Mouse (Mus musculus) stomach, postnatal 0 days (tissue): ENCODE measurements at regions not wholly inside any gene's neighbourhood (a gene's known extent, or its start where the extent isn't known, plus 50 kb on each side); places are given as distances from the start of the nearest gene placed in this dataset.

ENCODE experiments used
- ATAC-seq: fragments of 200-750 bp; cut with Nextera tagmentation; 2 replicates; pipeline ENCODE4 v1.8.0; 2017; ENCODE audit not compliant: low FRiP score, low TSS enrichment
- DNase-seq: peaks from one replicate; pipeline ENCODE4 v3.0.0-alpha.2; 2016; ENCODE audit warnings: low spot score
- H3K27ac ChIP-seq: fragments of 300-500 bp; sonication (generic); replicated peaks from 2 replicates; pipeline ENCODE4 v1.5.1; 2014; ENCODE audit warnings: mild to moderate bottlenecking, control low read depth
- H3K27me3 ChIP-seq: fragments of 300-500 bp; sonication (generic); 2 replicates; pipeline ENCODE4 v1.6.1; 2014; ENCODE audit warnings: low read length; ENCODE audit not compliant: control insufficient read depth, insufficient read depth
- H3K36me3 ChIP-seq: fragments of 300-500 bp; sonication (generic); 2 replicates; pipeline ENCODE4 v1.6.1; 2014; ENCODE audit warnings: low read length, mixed read lengths; ENCODE audit not compliant: control insufficient read depth, insufficient read depth
- H3K4me1 ChIP-seq: fragments of 300-500 bp; sonication (generic); replicated peaks from 2 replicates; pipeline ENCODE4 v1.6.1; 2014; ENCODE audit warnings: antibody characterized with exemption; ENCODE audit not compliant: control insufficient read depth, insufficient read depth
- H3K4me2 ChIP-seq: fragments of 300-500 bp; sonication (generic); replicated peaks from 2 replicates; pipeline ENCODE4 v1.6.1; 2014; ENCODE audit warnings: low read depth, mild to moderate bottlenecking, control low read depth, moderate library complexity
- H3K4me3 ChIP-seq: fragments of 300-500 bp; sonication (generic); 2 replicates; pipeline ENCODE4 v1.5.1; 2014; ENCODE audit warnings: low read depth, low read length, control low read depth
- H3K9ac ChIP-seq: fragments of 300-500 bp; sonication (generic); 2 replicates; pipeline ENCODE4 v1.6.1; 2014; ENCODE audit warnings: mild to moderate bottlenecking, low read length, control low read depth, mixed read lengths
- H3K9me3 ChIP-seq: fragments of 300-500 bp; sonication (generic); 2 replicates; pipeline ENCODE4 v1.6.1; 2016; ENCODE audit warnings: low read length; ENCODE audit not compliant: control insufficient read depth
- CTCF ChIP-seq: IDR thresholded peaks from 2 replicates; pipeline ENCODE4 v1.5.1; 2016; ENCODE audit warnings: antibody characterized with exemption, low read depth, mild to moderate bottlenecking, moderate library complexity
- EP300 ChIP-seq: optimal IDR thresholded peaks from 2 replicates; pipeline ENCODE3; 2016; ENCODE audit warnings: antibody characterized with exemption
- WGBS: fragments of 180-500 bp; shearing (Covaris S2); extraction: QIAGEN DNeasy Blood & Tissue Kit; methylation state at CpG from one replicate; pipeline ENCODE4 v1.1.7; 2014; 5-methylcytosine and 5-hydroxymethylcytosine counted together

- Histone ChIP-seq H3K27me3 (no peaks in the 10 kb centered on the region), H3K9ac (no peak overlapping the region), H3K9me3 (no peaks in the 10 kb centered on the region), H3K27ac (no peak overlapping the region), H3K36me3 (no peaks in the 10 kb centered on the region), H3K4me1 (no peaks in the 10 kb centered on the region), H3K4me2 (no peak overlapping the region), H3K4me3 (no peak overlapping the region)
- 74% methylated on average over 4 of the region's 4 CpGs for WGBS
- TF ChIP-seq CTCF (no peak), EP300 (no peak)
- DNase-seq (no peak), ATAC-seq (no peak)
These were observed 423.3 kb downstream of the Zic3 start for GRCm38 (mm10) chrX:58445624-58446323.

GRCm38 (mm10) chrX:58447605-58448004 is 425.1 kb downstream of the Zic3 start:
- Histone ChIP-seq H3K27ac (no peak overlapping the region), H3K9me3 (no peaks in the 10 kb centered on the region), H3K4me3 (no peak overlapping the region), H3K4me1 (no peaks in the 10 kb centered on the region), H3K36me3 (no peaks in the 10 kb centered on the region), H3K27me3 (no peaks in the 10 kb centered on the region), H3K4me2 (no peak overlapping the region), H3K9ac (no peak overlapping the region)
- no peak for DNase-seq
- no peak for TF ChIP-seq CTCF
- TF ChIP-seq EP300 = no peak
- no peak for ATAC-seq
- WGBS = 80% methylated on average over 6 of the region's 6 CpGs

- 70% methylated on average over 6 of the region's 6 CpGs for WGBS
- Histone ChIP-seq H3K9ac (no peak overlapping the region), H3K27ac (no peak overlapping the region), H3K9me3 (no peaks in the 10 kb centered on the region), H3K36me3 (no peaks in the 10 kb centered on the region), H3K4me2 (no peak overlapping the region), H3K27me3 (no peaks in the 10 kb centered on the region), H3K4me3 (no peak overlapping the region), H3K4me1 (no peaks in the 10 kb centered on the region)
- DNase-seq (no peak), ATAC-seq (no peak)
- no peak for TF ChIP-seq CTCF
- TF ChIP-seq EP300 = no peak
These were observed 439.5 kb upstream of the 4930550L24Rik start for GRCm38 (mm10) chrX:58469683-58470082.

GRCm38 (mm10) chrX:58470986-58471385 is 438.2 kb upstream of the 4930550L24Rik start:
- H3K9ac ChIP-seq = no peak overlapping the region
- WGBS = 43% methylated on average over 1 of the region's 1 CpGs
- TF ChIP-seq EP300 = no peak
- TF ChIP-seq CTCF = no peak

GRCm38 (mm10) chrX:58490861-58491260 is 418.3 kb upstream of the 4930550L24Rik start:
- Histone ChIP-seq H3K36me3 (no peaks in the 10 kb centered on the region), H3K27me3 (no peaks in the 10 kb centered on the region), H3K4me2 (no peak overlapping the region), H3K4me1 (no peaks in the 10 kb centered on the region), H3K4me3 (no peak overlapping the region), H3K9ac (no peak overlapping the region), H3K27ac (no peak overlapping the region), H3K9me3 (no peaks in the 10 kb centered on the region)
- DNase-seq (no peak), ATAC-seq (no peak)
- WGBS = 13% methylated on average over 2 of the region's 2 CpGs
- TF ChIP-seq EP300 = no peak
- TF ChIP-seq CTCF = peak; percentile 79

More at GRCm38 (mm10) chrX:58470986-58471385, 438.2 kb upstream of the 4930550L24Rik start:
- DNase-seq = peak; percentile 50
- H3K4me3 ChIP-seq = no peak overlapping the region
- ATAC-seq = peak; percentile 85
- no peaks in the 10 kb centered on the region for H3K27me3 ChIP-seq
- no peaks in the 10 kb centered on the region for H3K36me3 ChIP-seq
- no peaks in the 10 kb centered on the region for H3K4me1 ChIP-seq
- no peak overlapping the region for H3K4me2 ChIP-seq
- no peaks in the 10 kb centered on the region for H3K9me3 ChIP-seq
- H3K27ac ChIP-seq = no peak overlapping the region

- Histone ChIP-seq H3K4me3 (no peak overlapping the region), H3K9ac (no peak overlapping the region), H3K27ac (no peak overlapping the region), H3K27me3 (no peaks in the 10 kb centered on the region), H3K36me3 (no peaks in the 10 kb centered on the region), H3K4me2 (no peak overlapping the region), H3K9me3 (no peaks in the 10 kb centered on the region), H3K4me1 (no peaks in the 10 kb centered on the region)
- TF ChIP-seq CTCF (no peak), EP300 (no peak)
- WGBS = 42% methylated on average over 1 of the region's 1 CpGs
- ATAC-seq (no peak), DNase-seq (no peak)
These were observed 405.6 kb upstream of the 4930550L24Rik start for GRCm38 (mm10) chrX:58503573-58503972.
